Mouse (Mus musculus) heart, postnatal 0 days (tissue): Measurements from ENCODE around the gene Zc3h8. TPM values are rescaled to one million over a fixed set of nuclear protein-coding genes. Genes with fewer than 3 reads are reported as not detected.

Experiments
- ATAC-seq: fragments of 200-750 bp; cut with Nextera tagmentation; 2 replicates; pipeline ENCODE4 v1.8.0; 2017; ENCODE audit warnings: low read depth, moderate number of reproducible peaks, moderate library complexity; ENCODE audit not compliant: insufficient read depth
- DNase-seq: peaks from one replicate; pipeline ENCODE4 v3.0.0-alpha.2; 2016; ENCODE audit warnings: low spot score
- H3K27ac ChIP-seq: fragments of 300-500 bp; sonication (generic); 2 replicates; pipeline ENCODE4 v1.5.1; 2014; ENCODE audit warnings: low read depth, mild to moderate bottlenecking
- H3K27me3 ChIP-seq: fragments of 300-500 bp; sonication (generic); 2 replicates; pipeline ENCODE4 v1.6.1; 2014; ENCODE audit warnings: low read length, mixed read lengths; ENCODE audit not compliant: control insufficient read depth, insufficient read depth
- H3K36me3 ChIP-seq: fragments of 300-500 bp; sonication (generic); replicated peaks from 2 replicates; pipeline ENCODE4 v1.6.1; 2014; ENCODE audit warnings: low read length, mixed read lengths; ENCODE audit not compliant: control insufficient read depth, insufficient read depth
- H3K4me1 ChIP-seq: fragments of 300-500 bp; sonication (generic); 2 replicates; pipeline ENCODE4 v1.6.1; 2014; ENCODE audit warnings: antibody characterized with exemption; ENCODE audit not compliant: control insufficient read depth, insufficient read depth
- H3K4me2 ChIP-seq: fragments of 300-500 bp; sonication (generic); 2 replicates; pipeline ENCODE4 v1.6.1; 2014; ENCODE audit warnings: low read depth, mild to moderate bottlenecking, low read length, moderate library complexity
- H3K4me3 ChIP-seq: fragments of 300-500 bp; sonication (generic); 2 replicates; pipeline ENCODE4 v1.5.1; 2014; ENCODE audit warnings: low read depth, low read length
- H3K9ac ChIP-seq: fragments of 300-500 bp; sonication (generic); replicated peaks from 2 replicates; pipeline ENCODE4 v1.6.1; 2014; ENCODE audit warnings: low read depth, low read length, mixed read lengths
- H3K9me3 ChIP-seq: fragments of 300-500 bp; sonication (generic); replicated peaks from 2 replicates; pipeline ENCODE4 v1.6.1; 2016; ENCODE audit warnings: low read length; ENCODE audit not compliant: control insufficient read depth
- CTCF ChIP-seq: IDR thresholded peaks from 2 replicates; pipeline ENCODE4 v1.5.1; 2016; ENCODE audit warnings: antibody characterized with exemption, control low read depth, low read depth
- EP300 ChIP-seq: IDR thresholded peaks from 2 replicates; pipeline ENCODE4 v1.6.1; 2016; ENCODE audit warnings: antibody characterized with exemption, low read depth
- WGBS: fragments of 180-500 bp; shearing (Covaris S2); extraction: QIAGEN DNeasy Blood & Tissue Kit; methylation state at CpG from one replicate; pipeline ENCODE4 v1.1.7; 2014; 5-methylcytosine and 5-hydroxymethylcytosine counted together
- polyA plus RNA-seq: library from polyadenylated mRNA; unstranded; fragments of >200 nt; fragmentation: Nextera tagmentation; extraction: Ambion mirVana; gene quantifications from 2 replicates; pipeline ENCODE4 v1.2.1, GENCODE M21; 2015
- total RNA-seq: library from RNA; depleted of rRNA; stranded (reverse); fragments of >200 nt; gene quantifications from 2 replicates; pipeline ENCODE4 v1.2.3, GENCODE M21; 2014; ENCODE audit warnings: low replicate concordance

The Zc3h8 gene
- total and polyA plus RNA-seq, 2 experiments from 2014 or later, result 1.4 to 6.8 TPM

DNA sequence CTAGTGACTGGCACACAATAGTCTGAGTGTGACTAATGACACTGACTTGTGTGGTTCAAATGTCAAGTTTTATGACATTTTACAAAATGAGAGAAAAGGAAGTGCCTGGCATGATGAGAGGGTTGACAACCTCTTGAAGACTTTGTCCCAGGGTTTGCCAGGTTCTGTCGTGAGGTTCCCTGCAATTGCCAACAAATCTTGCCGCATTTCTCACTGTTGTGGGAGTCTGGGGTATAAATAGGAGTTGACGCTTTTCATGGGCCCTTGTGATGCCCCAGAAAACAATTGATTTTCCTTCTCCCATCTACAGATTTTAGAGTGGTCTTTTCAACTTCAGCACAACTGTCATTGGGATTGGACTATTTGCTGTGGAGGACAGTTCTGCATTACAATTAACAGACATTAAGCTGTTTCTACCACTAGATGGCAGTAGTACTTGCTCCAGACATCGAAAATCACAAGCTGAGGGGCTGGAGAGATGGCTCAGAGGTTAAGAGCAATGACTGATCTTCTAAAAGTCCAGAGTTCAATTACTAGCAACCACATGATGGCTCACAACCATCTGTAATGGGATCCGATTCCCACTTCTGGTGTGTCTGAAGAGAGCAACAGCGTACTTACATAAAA, 4.2 kb upstream of the Zc3h8 start:
- WGBS, result 35% methylated on average over 6 of the region's 6 CpGs
- Histone ChIP-seq H3K27me3 (no peaks in the 10 kb centered on the region), H3K4me1 (0 out of 2 replicates have a peak, but pooled peaks cover 3% of the 10 kb centered on the region), H3K4me2 (no peak overlapping the region), H3K36me3 (no peaks in the 10 kb centered on the region), H3K9ac (no peak overlapping the region), H3K9me3 (no peaks in the 10 kb centered on the region), H3K27ac (no peak overlapping the region), H3K4me3 (no peak overlapping the region)
- ATAC-seq (no peak), DNase-seq (peak; percentile 71)
- TF ChIP-seq CTCF (peak; percentile 90), EP300 (no peak)

DNA sequence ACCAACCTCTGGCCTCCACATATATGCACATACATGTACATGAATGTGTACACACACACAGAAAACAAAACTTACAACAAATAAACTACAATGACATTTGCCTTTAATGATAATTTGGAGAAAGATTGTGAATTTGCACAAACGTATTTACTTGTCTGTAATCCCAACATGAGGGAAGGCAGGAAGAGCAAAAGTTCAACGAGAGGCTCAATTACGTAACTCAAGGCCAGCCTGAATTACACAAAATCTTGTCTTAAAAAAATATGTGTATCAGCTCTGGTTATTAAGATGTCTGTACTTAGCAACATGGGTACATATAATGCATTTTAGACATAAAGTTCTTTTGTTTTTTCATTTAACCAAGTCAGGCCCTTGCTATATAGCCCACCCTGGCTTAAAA, 7.6 kb downstream of the Zc3h8 start:
- peaks cover 38% of the 10 kb centered on the region for H3K36me3 ChIP-seq
- no peak for ATAC-seq
- DNase-seq, result no peak
- TF ChIP-seq CTCF, result no peak
- H3K4me2 ChIP-seq, result no peak overlapping the region
- no peaks in the 10 kb centered on the region for H3K9me3 ChIP-seq
- H3K27me3 ChIP-seq, result no peaks in the 10 kb centered on the region
- no peak overlapping the region for H3K9ac ChIP-seq
- H3K27ac ChIP-seq, result no peak overlapping the region
- H3K4me1 ChIP-seq, result no peaks in the 10 kb centered on the region
- no peak overlapping the region for H3K4me3 ChIP-seq
- 76% methylated on average over 3 of the region's 3 CpGs for WGBS

DNA sequence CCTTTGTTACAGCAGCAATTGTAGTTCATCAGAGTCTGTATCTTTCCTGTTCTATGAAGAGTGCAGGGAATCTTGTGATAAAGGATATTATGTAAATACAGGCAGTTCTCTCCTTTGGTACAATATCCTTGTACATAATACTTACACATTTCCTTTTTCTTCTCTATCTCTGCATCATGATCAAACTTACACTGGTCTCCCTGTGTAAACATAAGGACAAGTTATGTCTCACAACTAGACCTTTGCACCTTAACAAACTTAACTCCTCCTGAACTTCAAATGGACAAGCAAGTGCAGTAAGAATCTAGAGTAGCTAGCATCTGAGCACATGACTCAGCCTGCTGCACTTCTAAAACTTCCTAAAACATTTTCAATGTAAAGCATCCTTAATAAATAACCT, 13.2 kb downstream of the Zc3h8 start:
- Histone ChIP-seq H3K27me3 (no peaks in the 10 kb centered on the region), H3K9ac (no peak overlapping the region), H3K36me3 (peaks cover 35% of the 10 kb centered on the region; the same call in 1 of the 2 replicates), H3K4me1 (no peaks in the 10 kb centered on the region), H3K27ac (no peak overlapping the region), H3K4me2 (no peak overlapping the region), H3K9me3 (no peaks in the 10 kb centered on the region), H3K4me3 (no peak overlapping the region)
- DNase-seq, result no peak
- no peak for TF ChIP-seq EP300
- TF ChIP-seq CTCF, result no peak
- ATAC-seq, result no peak

DNA sequence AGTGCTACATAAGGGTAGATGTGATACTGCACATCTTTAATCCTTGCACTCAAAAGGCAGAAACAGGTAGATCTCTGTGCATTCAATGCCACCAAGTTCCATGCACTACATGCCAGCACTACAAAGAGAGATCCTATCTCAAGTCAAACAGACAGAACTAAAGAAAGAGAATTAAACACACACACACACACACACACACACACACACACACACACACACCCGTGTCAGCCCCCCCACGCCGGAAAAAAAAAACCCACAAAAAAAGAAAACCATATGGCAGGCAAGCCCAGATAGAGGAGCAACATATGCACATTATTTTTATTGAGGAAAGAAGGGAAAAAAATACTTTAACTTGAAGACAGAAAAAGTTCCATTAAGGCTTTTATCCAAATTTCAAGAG, 15.4 kb downstream of the Zc3h8 start:
- H3K36me3 ChIP-seq, result peaks cover 24% of the 10 kb centered on the region; the same call in 1 of the 2 replicates
- ATAC-seq, result no peak
- H3K27ac ChIP-seq, result no peak overlapping the region
- no peaks in the 10 kb centered on the region for H3K9me3 ChIP-seq
- H3K9ac ChIP-seq, result no peak overlapping the region
- TF ChIP-seq EP300 (no peak), CTCF (no peak)
- no peaks in the 10 kb centered on the region for H3K4me1 ChIP-seq
- no peaks in the 10 kb centered on the region for H3K27me3 ChIP-seq
- no peak overlapping the region for H3K4me3 ChIP-seq
- 65% methylated on average over 3 of the region's 3 CpGs for WGBS
- no peak overlapping the region for H3K4me2 ChIP-seq
- no peak for DNase-seq

DNA sequence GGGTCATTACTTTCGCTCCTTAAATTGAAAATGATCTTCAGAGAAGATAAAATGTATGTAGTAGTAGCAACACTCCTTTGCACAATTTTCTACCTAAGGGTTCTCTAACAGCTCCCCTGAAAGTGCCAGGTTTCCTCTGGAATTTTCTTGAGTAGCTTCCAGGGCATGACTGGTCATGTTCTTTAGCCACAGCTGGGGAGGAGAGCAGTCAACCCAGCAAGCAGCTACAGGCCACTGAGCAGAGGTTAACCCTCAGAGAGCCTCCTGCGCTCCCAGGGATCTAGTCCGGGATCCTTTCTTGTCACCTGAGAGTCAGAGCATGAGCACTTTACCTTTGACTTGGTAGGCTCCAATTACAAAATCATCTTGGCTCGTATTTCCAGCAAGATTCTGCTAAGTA, 19.1 kb downstream of the Zc3h8 start:
- no peak for DNase-seq
- Histone ChIP-seq H3K9ac (no peak overlapping the region), H3K9me3 (no peaks in the 10 kb centered on the region), H3K4me1 (no peaks in the 10 kb centered on the region), H3K36me3 (peaks cover 12% of the 10 kb centered on the region; the same call in 1 of the 2 replicates), H3K4me3 (no peak overlapping the region), H3K27ac (no peak overlapping the region), H3K27me3 (no peaks in the 10 kb centered on the region), H3K4me2 (no peak overlapping the region)
- TF ChIP-seq CTCF (no peak), EP300 (no peak)
- WGBS, result 90% methylated on average over 4 of the region's 4 CpGs
- ATAC-seq, result no peak

DNA sequence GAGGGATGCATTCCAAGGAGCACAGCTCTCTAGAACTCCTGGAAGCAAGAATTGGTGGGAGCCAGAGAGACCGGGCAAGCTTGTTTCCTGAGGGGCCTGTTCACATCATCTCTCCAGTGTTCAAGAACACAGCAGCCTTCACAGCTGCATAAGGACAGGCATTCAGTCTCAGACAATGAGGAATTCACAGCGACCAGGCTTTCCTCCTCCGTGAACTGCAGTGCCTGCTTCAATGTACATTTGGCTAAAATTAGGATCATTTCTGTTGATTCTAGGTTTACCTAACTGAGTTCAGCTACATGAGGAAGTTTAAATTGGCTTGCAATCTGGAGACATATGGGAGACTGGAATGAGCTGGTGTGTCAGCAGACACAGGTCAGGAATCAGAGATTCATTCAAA, 27.3 kb downstream of the Zc3h8 start:
- H3K27ac ChIP-seq, result no peak overlapping the region
- no peaks in the 10 kb centered on the region for H3K9me3 ChIP-seq
- no peak for DNase-seq
- no peak overlapping the region for H3K4me2 ChIP-seq
- no peaks in the 10 kb centered on the region for H3K36me3 ChIP-seq
- WGBS, result 62% methylated on average over 3 of the region's 3 CpGs
- TF ChIP-seq EP300 (no peak), CTCF (no peak)
- H3K4me3 ChIP-seq, result no peak overlapping the region
- no peak for ATAC-seq
- no peak overlapping the region for H3K9ac ChIP-seq
- no peaks in the 10 kb centered on the region for H3K4me1 ChIP-seq
- H3K27me3 ChIP-seq, result no peaks in the 10 kb centered on the region
